Mouse (Mus musculus) CD4-positive, CD25-positive, alpha-beta regulatory T cell, adult 2 months (primary cell): ENCODE data around the gene Tjp1.

Source experiments
- DNase-seq: peaks from one replicate; pipeline ENCODE4 v3.0.0-alpha.2; 2012; ENCODE audit warnings: low read depth, low spot score

Tjp1 gene

GRCm38 (mm10) chr7:65431018-65431695 is 96.4 kb downstream of the Tjp1 start:
- no peak for DNase-seq

- no peak for DNase-seq
These were observed 97.2 kb downstream of the Tjp1 start for GRCm38 (mm10) chr7:65430401-65430800.

GRCm38 (mm10) chr7:65424519-65424918 is 103.1 kb downstream of the Tjp1 start:
- no peak for DNase-seq

- DNase-seq = no peak
These were observed 105.1 kb downstream of the Tjp1 start for GRCm38 (mm10) chr7:65422456-65422855.

- DNase-seq = peak; percentile 1
These were observed 106.1 kb downstream of the Tjp1 start for GRCm38 (mm10) chr7:65421451-65421850.

GRCm38 (mm10) chr7:65419926-65420325 is 107.7 kb downstream of the Tjp1 start:
- no peak for DNase-seq

GRCm38 (mm10) chr7:65419012-65419411 is 108.6 kb downstream of the Tjp1 start:
- no peak for DNase-seq

- no peak for DNase-seq
These were observed 109.1 kb downstream of the Tjp1 start for GRCm38 (mm10) chr7:65418366-65418911.

GRCm38 (mm10) chr7:65417231-65418100 is 110.1 kb downstream of the Tjp1 start:
- DNase-seq = no peak

GRCm38 (mm10) chr7:65416506-65416905 is 111.1 kb downstream of the Tjp1 start:
- DNase-seq = no peak

- no peak for DNase-seq
These were observed 113.3 kb downstream of the Tjp1 start for GRCm38 (mm10) chr7:65413946-65414945.

GRCm38 (mm10) chr7:65410668-65411067 is 116.9 kb downstream of the Tjp1 start:
- DNase-seq = no peak

GRCm38 (mm10) chr7:65406427-65406826 is 121.2 kb downstream of the Tjp1 start:
- DNase-seq = no peak

- no peak for DNase-seq
These were observed 125.1 kb downstream of the Tjp1 start for GRCm38 (mm10) chr7:65402516-65402915.

GRCm38 (mm10) chr7:65401622-65402021 is 126.0 kb downstream of the Tjp1 start:
- no peak for DNase-seq

- no peak for DNase-seq
These were observed 131.7 kb downstream of the Tjp1 start for GRCm38 (mm10) chr7:65395891-65396290.

- no peak for DNase-seq
These were observed 132.4 kb downstream of the Tjp1 start for GRCm38 (mm10) chr7:65395166-65395565.

GRCm38 (mm10) chr7:65394672-65395071 is 132.9 kb downstream of the Tjp1 start:
- DNase-seq = no peak

GRCm38 (mm10) chr7:65393704-65394452 is 133.7 kb downstream of the Tjp1 start:
- DNase-seq = no peak

- DNase-seq = no peak
These were observed 134.6 kb downstream of the Tjp1 start for GRCm38 (mm10) chr7:65392986-65393385.

GRCm38 (mm10) chr7:65389539-65389938 is 138.0 kb downstream of the Tjp1 start:
- DNase-seq = no peak
